Mouse (Mus musculus) mesoderm, embryonic 11.5 days (tissue): ENCODE measurements around the gene Cxcr5.
A peak's percentile ranks its signal among the peaks of the same experiment; 100 is the strongest.

Experiments
- DNase-seq: peaks from one replicate; pipeline ENCODE4 v3.0.0-alpha.2; 2012; ENCODE audit warnings: low read depth, low spot score

The Cxcr5 gene

GRCm38 (mm10) chr9:44494863-44495809 lies 66.5 kb downstream of the Cxcr5 start:
- DNase-seq: no peak

- no peak for DNase-seq
Measured at GRCm38 (mm10) chr9:44494261-44494862, 67.3 kb downstream of the Cxcr5 start.

- no peak for DNase-seq
Measured at GRCm38 (mm10) chr9:44492631-44493461, 68.8 kb downstream of the Cxcr5 start.

GRCm38 (mm10) chr9:44491351-44491750 lies 70.3 kb downstream of the Cxcr5 start:
- DNase-seq: no peak

- DNase-seq: no peak
Measured at GRCm38 (mm10) chr9:44490086-44490967, 71.3 kb downstream of the Cxcr5 start.

- DNase-seq: no peak
Measured at GRCm38 (mm10) chr9:44489651-44490085, 72.0 kb downstream of the Cxcr5 start.

GRCm38 (mm10) chr9:44488855-44489381 lies 72.8 kb downstream of the Cxcr5 start:
- DNase-seq: no peak

GRCm38 (mm10) chr9:44488416-44488815 lies 73.3 kb downstream of the Cxcr5 start:
- DNase-seq: no peak

- no peak for DNase-seq
Measured at GRCm38 (mm10) chr9:44487441-44487840, 74.2 kb downstream of the Cxcr5 start.

GRCm38 (mm10) chr9:44486741-44487421 lies 74.8 kb downstream of the Cxcr5 start:
- DNase-seq: no peak

GRCm38 (mm10) chr9:44486335-44486734 lies 75.3 kb downstream of the Cxcr5 start:
- DNase-seq: no peak

- no peak for DNase-seq
Measured at GRCm38 (mm10) chr9:44485516-44486161, 76.0 kb downstream of the Cxcr5 start.

GRCm38 (mm10) chr9:44485105-44485515 lies 76.6 kb downstream of the Cxcr5 start:
- no peak for DNase-seq

- DNase-seq: no peak
Measured at GRCm38 (mm10) chr9:44484311-44485104, 77.2 kb downstream of the Cxcr5 start.

GRCm38 (mm10) chr9:44483510-44484044 lies 78.1 kb downstream of the Cxcr5 start:
- peak; percentile 71 for DNase-seq

- DNase-seq: no peak
Measured at GRCm38 (mm10) chr9:44483041-44483509, 78.6 kb downstream of the Cxcr5 start.

GRCm38 (mm10) chr9:44482552-44482951 lies 79.1 kb downstream of the Cxcr5 start, which contains the start of gene Bcl9l:
Gene Bcl9l (plus strand): TSS chr9:44482825.
- DNase-seq: peak; percentile 96

GRCm38 (mm10) chr9:44482112-44482511 lies 79.6 kb downstream of the Cxcr5 start:
- DNase-seq: no peak
